Mouse (Mus musculus): ENCODE measurements at regions not wholly inside any gene's neighbourhood (a gene's known extent, or its start where the extent isn't known, plus 50 kb on each side); places are given as distances from the start of the nearest gene placed in this dataset.
A peak's percentile ranks its signal among the peaks of the same experiment; 100 is the strongest.

DNA sequence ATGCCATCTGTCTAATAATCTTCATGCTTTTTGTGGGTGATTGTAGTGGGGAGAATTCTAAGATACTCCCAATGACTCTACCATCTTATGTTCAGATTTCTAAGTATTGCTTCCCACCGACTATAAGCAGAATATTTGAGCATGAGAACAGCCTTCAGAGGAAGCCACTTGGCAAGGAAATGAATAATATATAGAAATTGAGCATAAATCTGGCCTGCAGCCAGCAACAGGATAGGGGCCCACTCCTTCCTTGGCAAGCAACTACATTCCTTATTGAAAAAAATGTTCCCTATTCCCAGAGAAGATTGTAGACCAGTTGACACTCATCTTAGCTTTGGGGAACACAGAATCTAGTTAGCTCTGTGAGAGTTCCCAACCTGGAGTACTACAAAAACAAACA is 591.5 kb upstream of the A1bg start:
- DNase-seq (ENCODE audit: inconsistent ontology term) = no peak

- no peak for DNase-seq (ENCODE audit: inconsistent ontology term)
These were observed 586.0 kb upstream of the A1bg start for GRCm38 (mm10) chr15:61508806-61509205.

DNA sequence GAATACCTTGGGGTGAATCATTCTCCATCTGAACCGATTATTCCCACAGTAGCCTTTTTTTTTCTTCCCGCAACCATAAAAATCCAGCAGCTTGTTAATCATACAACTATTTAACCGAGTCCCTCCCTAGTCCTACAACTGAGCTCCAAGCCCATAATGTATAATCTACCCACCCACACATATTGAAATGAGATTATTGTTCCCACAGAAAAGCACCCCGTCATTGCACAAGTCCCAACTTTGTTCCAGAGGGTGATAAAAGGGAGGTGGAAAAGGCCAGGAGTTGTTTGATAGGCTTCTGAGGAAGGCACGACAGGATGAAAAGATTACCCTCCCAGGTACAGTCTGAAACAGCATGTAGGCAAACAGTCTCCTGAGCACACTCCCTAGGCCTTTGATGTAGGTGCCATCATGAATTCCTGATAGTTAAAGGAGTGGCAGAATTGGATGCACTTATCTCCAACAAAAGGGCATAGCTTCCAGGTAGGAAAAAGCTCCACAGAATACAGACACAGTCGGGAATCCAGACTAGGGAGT is 583.6 kb upstream of the A1bg start:
- no peak for DNase-seq (ENCODE audit: inconsistent ontology term)

DNA sequence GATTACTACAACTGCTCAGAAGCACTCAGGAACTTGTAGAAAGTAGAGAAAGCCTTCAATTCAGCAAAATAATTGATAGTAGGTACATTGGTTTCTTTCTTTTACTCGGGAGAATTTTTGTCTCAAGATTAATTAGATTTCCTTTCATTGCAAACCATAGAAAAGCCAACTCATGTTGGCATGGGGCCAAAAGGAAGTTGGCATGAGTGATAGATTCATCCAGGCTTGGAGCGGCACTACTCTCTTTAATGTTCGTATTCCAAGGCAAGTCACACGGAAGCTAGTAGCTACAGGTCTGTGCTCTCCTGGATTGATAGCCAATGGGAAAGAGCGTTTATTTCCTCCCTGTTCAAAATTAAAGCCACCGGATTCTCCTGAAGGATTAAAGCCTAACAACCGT is 580.6 kb upstream of the A1bg start:
- DNase-seq (ENCODE audit: inconsistent ontology term) = peak; percentile 58

DNA sequence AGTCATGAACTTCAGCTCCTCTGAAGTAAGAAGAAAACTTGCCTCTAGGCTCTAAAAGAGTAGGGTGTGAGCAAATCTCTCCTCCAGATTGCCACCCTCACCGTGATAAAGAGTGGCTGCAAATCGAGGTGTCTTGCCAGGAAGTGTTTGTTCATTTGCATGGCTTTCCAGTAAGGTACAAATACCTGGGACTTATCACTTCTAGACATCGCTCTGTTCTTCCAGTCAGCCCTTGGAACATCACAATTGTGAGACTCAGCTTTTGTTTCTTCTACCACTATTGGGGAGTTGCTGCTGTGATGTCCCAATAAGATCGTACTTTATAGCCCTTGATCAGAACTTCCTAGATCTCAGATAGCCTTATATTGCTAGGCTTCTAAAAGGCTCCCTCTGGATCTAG is 566.9 kb upstream of the A1bg start:
- no peak for DNase-seq (ENCODE audit: inconsistent ontology term)

DNA sequence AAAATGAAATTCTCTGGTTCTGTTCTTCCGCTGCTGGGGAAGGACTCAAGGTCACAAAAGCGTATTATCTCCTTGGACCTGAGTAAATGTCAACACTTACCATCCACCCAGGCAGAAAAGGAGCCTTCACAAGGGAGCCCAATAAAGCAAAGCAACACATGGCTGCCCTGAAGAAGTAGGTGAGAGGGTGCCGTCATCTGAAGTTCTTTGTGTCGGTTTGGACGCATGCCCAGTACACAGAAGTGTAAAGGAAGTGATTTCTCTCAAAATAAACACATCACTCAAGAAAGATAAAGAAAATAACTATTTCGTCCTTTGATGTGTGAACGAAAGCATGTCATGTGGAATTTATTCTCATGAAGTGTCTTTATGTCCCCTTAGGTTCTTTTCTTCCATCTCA is 559.0 kb upstream of the A1bg start:
- no peak for DNase-seq (ENCODE audit: inconsistent ontology term)

DNA sequence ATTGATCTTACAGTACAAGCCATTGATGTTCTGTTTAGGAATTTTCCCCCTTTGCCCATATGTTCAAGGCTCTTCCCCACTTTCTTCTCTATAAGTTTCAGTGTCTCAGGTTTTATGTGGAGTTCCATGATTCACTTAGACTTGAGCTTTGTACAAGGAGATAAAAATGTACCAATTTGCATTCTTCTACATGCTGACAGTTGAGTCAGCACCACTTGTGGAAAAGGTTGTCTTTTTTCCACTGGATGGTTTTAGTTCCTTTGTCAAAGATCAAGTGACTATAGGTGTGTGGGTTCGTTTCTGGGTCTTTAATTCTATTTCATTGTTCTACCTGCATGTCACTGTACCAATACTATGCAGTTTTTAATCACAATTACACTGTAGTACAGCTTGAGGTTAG is 551.1 kb upstream of the A1bg start:
- no peak for DNase-seq (ENCODE audit: inconsistent ontology term)

DNA sequence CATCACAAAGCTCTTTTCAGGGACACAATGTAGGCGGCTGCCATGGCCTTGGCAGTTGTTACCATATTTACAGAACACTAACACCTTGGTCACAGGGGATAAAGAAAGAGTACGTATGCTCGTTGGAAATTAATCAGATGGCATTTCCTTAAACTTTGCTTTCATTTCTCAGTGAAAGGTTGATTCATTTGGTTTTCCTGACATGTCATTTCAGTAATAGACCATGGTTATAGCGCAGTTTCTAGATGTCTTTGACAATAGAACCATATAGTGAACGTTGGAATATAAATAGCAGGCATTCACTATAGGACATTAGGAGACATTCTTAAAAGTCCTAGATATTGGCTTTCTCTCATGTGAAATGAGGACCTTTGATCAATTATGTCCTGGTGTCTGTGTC is 532.2 kb upstream of the A1bg start:
- DNase-seq (ENCODE audit: inconsistent ontology term) = no peak

GRCm38 (mm10) chr15:61454350-61454671 is 531.5 kb upstream of the A1bg start:
- no peak for DNase-seq (ENCODE audit: inconsistent ontology term)

DNA sequence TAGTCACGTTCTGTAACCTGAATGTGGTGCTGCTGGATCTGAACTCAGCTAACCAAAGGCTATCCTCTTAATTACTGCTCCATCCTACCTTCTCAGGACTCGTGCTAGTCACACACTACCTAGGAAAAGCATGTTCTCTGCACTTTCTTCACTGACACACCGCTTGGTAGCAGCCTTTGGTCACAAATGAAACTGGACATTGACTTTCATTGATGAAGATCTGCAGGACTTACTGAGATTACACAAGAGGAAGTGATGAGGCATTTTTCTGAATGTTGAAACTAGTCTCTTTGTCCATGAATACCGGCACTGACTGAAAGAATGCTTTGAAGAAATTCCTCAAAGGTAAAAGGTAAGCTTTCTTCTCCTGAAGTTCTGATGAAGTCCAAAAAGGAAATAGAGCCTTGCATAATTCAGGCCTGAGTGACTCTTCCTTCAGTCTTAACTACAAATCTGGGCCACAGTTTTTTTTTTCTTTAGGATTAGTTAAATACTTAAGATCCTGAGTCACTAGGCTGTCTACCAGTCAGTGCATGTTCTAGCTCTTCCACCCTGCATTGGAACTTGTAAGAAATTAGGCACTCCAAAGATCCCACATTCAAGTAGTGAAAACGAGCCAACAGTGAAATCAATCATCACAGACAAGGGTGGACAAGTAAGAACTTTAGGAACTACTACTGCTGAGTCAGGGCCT is 531.0 kb upstream of the A1bg start:
- peak; percentile 40 for DNase-seq (ENCODE audit: inconsistent ontology term)

GRCm38 (mm10) chr15:61450217-61450616 is 527.4 kb upstream of the A1bg start:
- DNase-seq (ENCODE audit: inconsistent ontology term) = no peak

- no peak for DNase-seq (ENCODE audit: inconsistent ontology term)
These were observed 525.7 kb upstream of the A1bg start for GRCm38 (mm10) chr15:61448482-61448881.

- no peak for DNase-seq (ENCODE audit: inconsistent ontology term)
These were observed 523.4 kb upstream of the A1bg start for GRCm38 (mm10) chr15:61446053-61446840.

DNA sequence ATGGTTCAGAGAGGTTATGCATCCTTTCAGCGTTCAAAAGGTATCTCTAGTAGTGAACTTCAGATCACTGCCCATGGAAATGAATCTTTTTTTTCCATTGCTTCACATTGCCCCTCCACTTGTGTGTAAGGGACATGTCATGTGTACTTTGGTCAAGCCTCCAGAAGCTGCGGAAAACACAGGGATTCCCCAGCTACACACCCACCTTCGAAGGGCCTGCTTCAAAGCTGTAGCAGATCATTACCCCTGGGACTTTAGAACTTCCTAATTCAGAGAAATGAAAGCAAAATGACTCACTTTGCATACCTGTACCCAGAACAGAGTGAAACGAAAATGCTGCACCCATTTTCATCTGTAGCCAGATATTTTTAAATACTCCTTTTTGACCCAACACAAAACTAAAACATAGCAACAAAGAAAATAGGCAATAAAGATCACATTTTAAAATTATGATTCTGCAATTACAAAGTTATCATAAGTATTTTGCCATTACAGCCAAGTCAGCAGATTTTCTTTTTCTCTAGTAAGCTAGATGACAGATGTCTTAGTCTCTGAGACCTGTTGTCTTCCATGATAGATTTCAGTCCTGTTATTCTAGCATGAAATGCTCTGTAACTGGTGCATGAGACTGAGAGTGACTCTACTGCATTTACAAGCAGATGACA is 519.1 kb upstream of the A1bg start:
- no peak for DNase-seq (ENCODE audit: inconsistent ontology term)

- no peak for DNase-seq (ENCODE audit: inconsistent ontology term)
These were observed 518.2 kb upstream of the A1bg start for GRCm38 (mm10) chr15:61441012-61441411.

- no peak for DNase-seq (ENCODE audit: inconsistent ontology term)
These were observed 517.5 kb upstream of the A1bg start for GRCm38 (mm10) chr15:61440284-61440683.

DNA sequence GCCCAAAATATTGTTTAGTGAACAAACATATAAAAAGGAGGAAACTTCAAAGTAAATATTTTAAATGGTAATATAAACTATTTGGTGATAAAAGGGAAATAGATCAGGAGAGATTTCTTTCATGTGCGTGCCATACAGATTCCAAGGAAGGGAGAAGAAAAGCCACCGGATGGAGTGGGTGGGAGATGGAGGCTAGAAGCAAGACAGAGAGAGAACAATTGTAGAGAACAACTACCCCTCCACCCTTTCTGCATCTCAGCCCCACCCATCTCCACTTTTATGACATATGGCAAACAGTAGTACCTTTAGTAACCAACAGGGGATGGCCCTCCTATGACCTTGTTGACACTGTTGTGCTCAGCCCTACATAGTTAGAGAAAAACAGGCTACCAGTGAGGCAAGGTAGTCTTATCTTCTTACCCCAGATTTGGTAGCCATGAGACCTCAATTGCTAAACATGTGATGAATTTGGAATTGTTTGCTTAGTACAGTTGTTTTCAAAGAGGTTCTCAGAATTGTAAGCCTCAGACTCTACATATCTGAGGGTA is 516.9 kb upstream of the A1bg start:
- DNase-seq (ENCODE audit: inconsistent ontology term) = no peak

- DNase-seq (ENCODE audit: inconsistent ontology term) = no peak
These were observed 506.1 kb upstream of the A1bg start for GRCm38 (mm10) chr15:61428818-61429415.

- no peak for DNase-seq (ENCODE audit: inconsistent ontology term)
These were observed 500.2 kb upstream of the A1bg start for GRCm38 (mm10) chr15:61422989-61423388.

GRCm38 (mm10) chr15:61417506-61417905 is 494.7 kb upstream of the A1bg start:
- peak; percentile 84 for DNase-seq (ENCODE audit: inconsistent ontology term)

DNA sequence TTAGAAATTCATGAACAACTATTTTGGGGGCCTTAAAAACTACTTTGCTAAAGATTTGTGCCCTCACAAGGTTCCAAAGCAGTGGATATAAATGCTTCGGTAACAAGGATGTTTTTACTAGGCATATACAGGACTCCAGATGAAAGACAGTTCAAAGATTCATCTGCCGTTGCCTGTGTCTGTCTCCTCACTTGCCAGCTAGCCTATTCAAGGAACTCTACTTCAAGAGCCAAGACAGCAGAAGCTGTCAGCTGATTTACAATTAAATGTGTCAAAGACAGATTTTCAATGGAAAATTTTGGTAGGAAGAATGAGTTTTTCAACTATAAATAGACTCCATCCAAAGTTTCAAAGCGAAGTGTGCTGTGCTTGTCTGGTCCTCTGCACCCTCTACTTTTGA is 494.0 kb upstream of the A1bg start:
- no peak for DNase-seq (ENCODE audit: inconsistent ontology term)

DNA sequence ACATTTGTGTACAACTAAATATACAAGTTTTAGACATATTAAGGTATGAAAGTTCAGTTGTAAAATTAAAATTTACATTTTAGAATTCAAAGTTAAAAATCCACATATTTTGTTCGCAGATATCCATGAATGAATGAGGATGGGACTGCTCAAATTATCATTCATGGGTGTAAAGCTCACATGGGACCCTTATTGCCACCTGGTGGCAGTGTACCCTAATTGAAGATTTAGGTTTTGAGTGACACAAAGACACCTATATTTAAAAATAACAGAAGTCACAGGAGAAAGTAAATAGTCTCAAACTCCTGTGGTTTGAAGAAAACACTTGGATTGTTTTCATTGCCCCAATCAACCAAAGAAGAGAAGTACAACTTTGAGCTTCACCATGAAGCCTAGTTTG is 492.8 kb upstream of the A1bg start:
- DNase-seq (ENCODE audit: inconsistent ontology term) = no peak

Data from Muller cell, postnatal 12 days (primary cell).